Mouse (Mus musculus) hindbrain, embryonic 13.5 days (tissue): Measurements from ENCODE around the gene Rin2. TPM values are rescaled to one million over a fixed set of nuclear protein-coding genes. Genes with fewer than 3 reads are reported as not detected.

Source experiments
- ATAC-seq: fragments of 200-750 bp; cut with Nextera tagmentation; 2 replicates; pipeline ENCODE4 v1.8.0; 2017; ENCODE audit warnings: moderate TSS enrichment; ENCODE audit not compliant: low FRiP score
- H3K27ac ChIP-seq: fragments of 300-500 bp; sonication (generic); 2 replicates; pipeline ENCODE4 v1.5.1; 2015; ENCODE audit warnings: inconsistent platforms, mild to moderate bottlenecking, moderate library complexity
- H3K27me3 ChIP-seq: fragments of 300-500 bp; sonication (generic); 2 replicates; pipeline ENCODE4 v1.6.1; 2015; ENCODE audit warnings: mild to moderate bottlenecking, inconsistent platforms
- H3K36me3 ChIP-seq: fragments of 300-500 bp; sonication (generic); 2 replicates; pipeline ENCODE4 v1.6.1; 2015; ENCODE audit warnings: mild to moderate bottlenecking, inconsistent platforms
- H3K4me1 ChIP-seq: fragments of 300-500 bp; sonication (generic); replicated peaks from 2 replicates; pipeline ENCODE4 v1.6.1; 2015; ENCODE audit warnings: inconsistent platforms
- H3K4me2 ChIP-seq: fragments of 300-500 bp; sonication (generic); 2 replicates; pipeline ENCODE4 v1.6.1; 2015; ENCODE audit warnings: inconsistent platforms, mild to moderate bottlenecking, moderate library complexity
- H3K4me3 ChIP-seq: fragments of 300-500 bp; sonication (generic); 2 replicates; pipeline ENCODE4 v1.5.1; 2015; ENCODE audit warnings: mild to moderate bottlenecking, inconsistent platforms
- H3K9ac ChIP-seq: fragments of 300-500 bp; sonication (generic); 2 replicates; pipeline ENCODE4 v1.6.1; 2015; ENCODE audit warnings: mild to moderate bottlenecking, inconsistent platforms
- H3K9me3 ChIP-seq: fragments of 300-500 bp; sonication (generic); 2 replicates; pipeline ENCODE4 v1.6.1; 2016; ENCODE audit warnings: inconsistent platforms
- WGBS: fragments of 180-500 bp; shearing (Covaris S2); methylation state at CpG from one replicate; pipeline ENCODE4 v1.1.7; 2015; 5-methylcytosine and 5-hydroxymethylcytosine counted together
- polyA plus RNA-seq: library from polyadenylated mRNA; unstranded; fragments of >200 nt; fragmentation: Nextera tagmentation; extraction: Ambion mirVana; gene quantifications from 2 replicates; pipeline ENCODE4 v1.2.1, GENCODE M21; 2015

Rin2 gene
- polyA plus RNA-seq, 1 experiment from 2014 or later: 15.4 TPM

GRCm38 (mm10) chr2:145686017-145686416 lies 11.0 kb downstream of the Rin2 start:
- Histone ChIP-seq H3K27ac (no peak overlapping the region), H3K4me3 (no peak overlapping the region), H3K4me1 (peaks cover 8% of the 10 kb centered on the region), H3K27me3 (no peaks in the 10 kb centered on the region), H3K9ac (no peak overlapping the region), H3K9me3 (no peaks in the 10 kb centered on the region), H3K4me2 (no peak overlapping the region), H3K36me3 (no peaks in the 10 kb centered on the region)
- no peak for ATAC-seq
- whole genome bisulfite sequencing: 91% methylated on average over 4 of the region's 4 CpGs

- Histone ChIP-seq H3K9me3 (no peaks in the 10 kb centered on the region), H3K4me2 (no peak overlapping the region), H3K27ac (no peak overlapping the region), H3K4me3 (no peak overlapping the region), H3K4me1 (peaks cover 6% of the 10 kb centered on the region), H3K9ac (no peak overlapping the region), H3K27me3 (no peaks in the 10 kb centered on the region), H3K36me3 (no peaks in the 10 kb centered on the region)
- no peak for ATAC-seq
- 85% methylated on average over 10 of the region's 10 CpGs for WGBS
Observed at GRCm38 (mm10) chr2:145691367-145692009, 16.5 kb downstream of the Rin2 start.

GRCm38 (mm10) chr2:145697160-145697559 lies 22.1 kb downstream of the Rin2 start:
- no peak overlapping the region for H3K9ac ChIP-seq
- H3K9me3 ChIP-seq: no peaks in the 10 kb centered on the region
- no peak for ATAC-seq
- 0 out of 2 replicates have a peak, but pooled peaks cover 5% of the 10 kb centered on the region for H3K4me1 ChIP-seq
- WGBS: 89% methylated on average over 6 of the region's 6 CpGs
- no peak overlapping the region for H3K27ac ChIP-seq
- no peak overlapping the region for H3K4me2 ChIP-seq
- H3K4me3 ChIP-seq: no peak overlapping the region
- H3K27me3 ChIP-seq: no peaks in the 10 kb centered on the region
- H3K36me3 ChIP-seq: no peaks in the 10 kb centered on the region

GRCm38 (mm10) chr2:145699414-145700071 lies 24.5 kb downstream of the Rin2 start:
- Histone ChIP-seq H3K4me1 (0 out of 2 replicates have a peak, but pooled peaks cover 5% of the 10 kb centered on the region), H3K27me3 (no peaks in the 10 kb centered on the region), H3K4me2 (no peak overlapping the region), H3K4me3 (no peak overlapping the region), H3K27ac (no peak overlapping the region), H3K9ac (no peak overlapping the region), H3K9me3 (no peaks in the 10 kb centered on the region), H3K36me3 (no peaks in the 10 kb centered on the region)
- 33% methylated on average over 6 of the region's 6 CpGs for WGBS
- peak; percentile 68 for ATAC-seq

- WGBS: 62% methylated on average over 8 of the region's 8 CpGs
- H3K27me3 ChIP-seq: no peaks in the 10 kb centered on the region
Observed at GRCm38 (mm10) chr2:145700237-145700985, 25.4 kb downstream of the Rin2 start.

GRCm38 (mm10) chr2:145701605-145702335 lies 26.8 kb downstream of the Rin2 start:
- Histone ChIP-seq H3K9ac (no peak overlapping the region), H3K4me2 (no peak overlapping the region), H3K9me3 (no peaks in the 10 kb centered on the region), H3K36me3 (no peaks in the 10 kb centered on the region), H3K4me3 (no peak overlapping the region), H3K4me1 (0 out of 2 replicates have a peak, but pooled peaks cover 5% of the 10 kb centered on the region), H3K27me3 (no peaks in the 10 kb centered on the region), H3K27ac (no peak overlapping the region)
- no peak for ATAC-seq
- WGBS: 88% methylated on average over 12 of the region's 12 CpGs

More at GRCm38 (mm10) chr2:145700237-145700985, 25.4 kb downstream of the Rin2 start:
- ATAC-seq: no peak
- 0 out of 2 replicates have a peak, but pooled peaks cover 5% of the 10 kb centered on the region for H3K4me1 ChIP-seq
- H3K4me3 ChIP-seq: no peak overlapping the region
- H3K27ac ChIP-seq: no peak overlapping the region
- no peak overlapping the region for H3K4me2 ChIP-seq
- H3K36me3 ChIP-seq: no peaks in the 10 kb centered on the region
- H3K9me3 ChIP-seq: no peaks in the 10 kb centered on the region
- H3K9ac ChIP-seq: no peak overlapping the region

GRCm38 (mm10) chr2:145704738-145705137 lies 29.7 kb downstream of the Rin2 start:
- no peaks in the 10 kb centered on the region for H3K27me3 ChIP-seq
- H3K27ac ChIP-seq: no peak overlapping the region
- H3K9me3 ChIP-seq: no peaks in the 10 kb centered on the region
- H3K36me3 ChIP-seq: no peaks in the 10 kb centered on the region
- H3K4me2 ChIP-seq: no peak overlapping the region
- WGBS: 87% methylated on average over 7 of the region's 7 CpGs
- 0 out of 2 replicates have a peak, but pooled peaks cover 5% of the 10 kb centered on the region for H3K4me1 ChIP-seq
- H3K9ac ChIP-seq: no peak overlapping the region
- H3K4me3 ChIP-seq: no peak overlapping the region
- no peak for ATAC-seq

GRCm38 (mm10) chr2:145709727-145710389 lies 34.8 kb downstream of the Rin2 start:
- Histone ChIP-seq H3K9ac (no peak overlapping the region), H3K9me3 (no peaks in the 10 kb centered on the region), H3K27me3 (no peaks in the 10 kb centered on the region), H3K36me3 (peaks cover 7% of the 10 kb centered on the region), H3K4me1 (no peaks in the 10 kb centered on the region), H3K27ac (no peak overlapping the region), H3K4me3 (no peak overlapping the region), H3K4me2 (no peak overlapping the region)
- 88% methylated on average over 11 of the region's 11 CpGs for WGBS
- no peak for ATAC-seq

GRCm38 (mm10) chr2:145711512-145711911 lies 36.5 kb downstream of the Rin2 start:
- 79% methylated on average over 3 of the region's 3 CpGs for WGBS
- no peaks in the 10 kb centered on the region for H3K9me3 ChIP-seq
- no peak for ATAC-seq

GRCm38 (mm10) chr2:145712026-145712425 lies 37.0 kb downstream of the Rin2 start:
- no peaks in the 10 kb centered on the region for H3K27me3 ChIP-seq
- peaks cover 8% of the 10 kb centered on the region for H3K36me3 ChIP-seq
- no peak overlapping the region for H3K4me3 ChIP-seq
- no peak for ATAC-seq
- no peaks in the 10 kb centered on the region for H3K4me1 ChIP-seq
- no peak overlapping the region for H3K9ac ChIP-seq
- WGBS: 21% methylated on average over 3 of the region's 3 CpGs
- H3K4me2 ChIP-seq: no peak overlapping the region
- H3K9me3 ChIP-seq: no peaks in the 10 kb centered on the region
- H3K27ac ChIP-seq: no peak overlapping the region

More at GRCm38 (mm10) chr2:145711512-145711911, 36.5 kb downstream of the Rin2 start:
- Histone ChIP-seq H3K4me2 (no peak overlapping the region), H3K36me3 (peaks cover 8% of the 10 kb centered on the region), H3K27me3 (no peaks in the 10 kb centered on the region), H3K4me1 (no peaks in the 10 kb centered on the region), H3K4me3 (no peak overlapping the region), H3K27ac (no peak overlapping the region), H3K9ac (no peak overlapping the region)

- WGBS: 91% methylated on average over 1 of the region's 1 CpGs
- no peak for ATAC-seq
- no peak overlapping the region for H3K4me2 ChIP-seq
Observed at GRCm38 (mm10) chr2:145717539-145717938, 42.5 kb downstream of the Rin2 start.

More at GRCm38 (mm10) chr2:145717539-145717938, 42.5 kb downstream of the Rin2 start:
- Histone ChIP-seq H3K4me1 (no peaks in the 10 kb centered on the region), H3K4me3 (no peak overlapping the region), H3K9ac (no peak overlapping the region), H3K9me3 (no peaks in the 10 kb centered on the region), H3K36me3 (peaks cover 8% of the 10 kb centered on the region), H3K27me3 (no peaks in the 10 kb centered on the region), H3K27ac (no peak overlapping the region)
